Mouse (Mus musculus) intestine, postnatal 0 days (tissue): ENCODE measurements at regions not wholly inside any gene's neighbourhood (a gene's known extent, or its start where the extent isn't known, plus 50 kb on each side); places are given as distances from the start of the nearest gene placed in this dataset.

Source experiments
- ATAC-seq: fragments of 200-750 bp; cut with Nextera tagmentation; 2 replicates; pipeline ENCODE4 v1.8.0; 2017; ENCODE audit warnings: mild to moderate bottlenecking, moderate TSS enrichment, moderate library complexity
- H3K27ac ChIP-seq: fragments of 300-500 bp; sonication (generic); 2 replicates; pipeline ENCODE4 v1.5.1; 2014; ENCODE audit warnings: mild to moderate bottlenecking, low read depth, low read length, moderate library complexity
- H3K27me3 ChIP-seq: fragments of 300-500 bp; sonication (generic); replicated peaks from 2 replicates; pipeline ENCODE4 v1.6.1; 2014; ENCODE audit warnings: low read length, mixed read lengths; ENCODE audit not compliant: control insufficient read depth, insufficient read depth
- H3K36me3 ChIP-seq: fragments of 300-500 bp; sonication (generic); 2 replicates; pipeline ENCODE4 v1.6.1; 2014; ENCODE audit warnings: mild to moderate bottlenecking, moderate library complexity; ENCODE audit not compliant: control insufficient read depth, insufficient read depth
- H3K4me1 ChIP-seq: fragments of 300-500 bp; sonication (generic); replicated peaks from 2 replicates; pipeline ENCODE4 v1.6.1; 2014; ENCODE audit warnings: antibody characterized with exemption, low read length, mixed read lengths; ENCODE audit not compliant: control insufficient read depth, insufficient read depth
- H3K4me2 ChIP-seq: fragments of 300-500 bp; sonication (generic); replicated peaks from 2 replicates; pipeline ENCODE4 v1.6.1; 2014; ENCODE audit warnings: low read depth, mild to moderate bottlenecking, moderate library complexity
- H3K4me3 ChIP-seq: fragments of 300-500 bp; sonication (generic); 2 replicates; pipeline ENCODE4 v1.5.1; 2014; ENCODE audit warnings: low read depth, low read length
- H3K9ac ChIP-seq: fragments of 300-500 bp; sonication (generic); 2 replicates; pipeline ENCODE4 v1.6.1; 2014; ENCODE audit warnings: mild to moderate bottlenecking, low read depth, low read length
- H3K9me3 ChIP-seq: fragments of 300-500 bp; sonication (generic); 2 replicates; pipeline ENCODE4 v1.6.1; 2016; ENCODE audit warnings: mixed run types; ENCODE audit not compliant: control insufficient read depth
- CTCF ChIP-seq: sonication (generic); IDR thresholded peaks from 2 replicates; pipeline ENCODE4 v1.5.1; 2016; ENCODE audit warnings: low read depth, mild to moderate bottlenecking, control low read depth, antibody characterized with exemption, moderate library complexity
- WGBS: fragments of 180-500 bp; shearing (Covaris S2); extraction: QIAGEN DNeasy Blood & Tissue Kit; methylation state at CpG from one replicate; pipeline ENCODE4 v1.1.7; 2014; 5-methylcytosine and 5-hydroxymethylcytosine counted together

DNA sequence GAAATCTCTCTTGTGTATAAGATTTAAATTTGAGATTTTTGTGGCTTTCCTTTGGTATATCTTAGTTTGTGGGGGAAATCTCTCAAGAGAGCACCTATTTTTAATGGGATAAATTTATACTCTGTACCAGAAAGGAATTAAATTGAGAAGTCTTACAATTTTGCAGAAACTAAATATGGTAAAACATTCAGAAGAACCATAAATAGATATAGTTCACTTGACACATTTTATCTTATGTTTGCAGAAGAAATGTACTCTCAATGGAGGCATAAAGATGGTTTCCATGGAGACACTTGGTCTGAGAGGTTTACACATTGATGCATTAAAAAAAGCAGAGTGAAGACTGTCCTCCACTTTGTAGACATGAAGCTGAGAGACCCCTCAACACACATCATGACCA lies 86.9 kb downstream of the Ndufa10 start:
- H3K27ac ChIP-seq, result no peak overlapping the region
- no peak for ATAC-seq
- H3K4me1 ChIP-seq, result no peaks in the 10 kb centered on the region
- H3K9me3 ChIP-seq, result no peaks in the 10 kb centered on the region
- TF ChIP-seq CTCF, result no peak
- H3K27me3 ChIP-seq, result no peaks in the 10 kb centered on the region
- no peak overlapping the region for H3K4me2 ChIP-seq
- H3K36me3 ChIP-seq, result no peaks in the 10 kb centered on the region
- no peak overlapping the region for H3K4me3 ChIP-seq
- no peak overlapping the region for H3K9ac ChIP-seq

DNA sequence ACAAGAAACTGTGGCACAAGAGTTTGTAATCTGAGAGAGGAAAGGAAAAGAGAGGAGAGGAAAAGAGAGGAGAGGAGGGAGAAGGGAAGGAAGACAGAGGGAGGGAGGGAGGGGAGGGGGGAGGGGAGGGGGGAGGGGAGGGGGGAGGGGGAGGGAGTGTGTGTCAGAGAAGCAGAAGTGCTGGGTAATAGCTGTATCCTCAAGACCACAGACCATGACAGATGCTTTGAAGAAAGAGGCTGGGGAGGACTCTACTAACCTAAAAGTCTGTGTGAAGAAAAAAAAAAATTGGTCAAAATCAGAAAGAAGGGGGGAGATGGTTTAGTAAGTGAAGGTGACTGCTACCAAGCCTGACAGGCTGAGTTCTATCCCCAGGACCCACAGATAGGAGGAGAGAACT lies 88.7 kb downstream of the Ndufa10 start:
- H3K27me3 ChIP-seq, result no peaks in the 10 kb centered on the region
- no peaks in the 10 kb centered on the region for H3K9me3 ChIP-seq
- no peak for TF ChIP-seq CTCF
- H3K9ac ChIP-seq, result no peak overlapping the region
- H3K4me3 ChIP-seq, result no peak overlapping the region
- H3K36me3 ChIP-seq, result no peaks in the 10 kb centered on the region
- H3K4me1 ChIP-seq, result no peaks in the 10 kb centered on the region
- no peak overlapping the region for H3K27ac ChIP-seq
- H3K4me2 ChIP-seq, result no peak overlapping the region
- no peak for ATAC-seq

DNA sequence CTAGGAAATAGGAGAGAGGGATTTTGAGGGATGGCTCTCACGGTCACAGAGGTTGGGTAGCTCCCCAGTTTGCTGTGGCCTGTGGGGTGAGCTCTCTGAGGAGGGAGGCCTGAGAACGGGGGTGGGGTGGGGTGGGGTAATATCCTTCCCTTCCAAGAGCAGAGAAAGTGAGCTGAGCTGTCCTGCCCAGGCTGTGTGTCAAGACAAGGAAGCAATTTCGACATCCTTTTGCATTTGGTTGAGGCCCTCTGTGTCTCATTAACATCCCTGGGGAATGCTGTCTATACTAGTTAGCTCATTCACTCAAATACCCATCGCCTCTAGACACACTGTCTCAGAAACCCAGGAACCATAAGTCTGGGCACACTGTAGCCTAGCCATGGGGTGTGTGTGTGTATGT lies 89.9 kb downstream of the Ndufa10 start:
- 68% methylated on average over 4 of the region's 4 CpGs for WGBS
- Histone ChIP-seq H3K27me3 (no peaks in the 10 kb centered on the region), H3K4me2 (no peak overlapping the region), H3K4me1 (no peaks in the 10 kb centered on the region), H3K9me3 (no peaks in the 10 kb centered on the region), H3K9ac (no peak overlapping the region), H3K36me3 (no peaks in the 10 kb centered on the region), H3K4me3 (no peak overlapping the region), H3K27ac (no peak overlapping the region)
- no peak for ATAC-seq
- TF ChIP-seq CTCF, result no peak

DNA sequence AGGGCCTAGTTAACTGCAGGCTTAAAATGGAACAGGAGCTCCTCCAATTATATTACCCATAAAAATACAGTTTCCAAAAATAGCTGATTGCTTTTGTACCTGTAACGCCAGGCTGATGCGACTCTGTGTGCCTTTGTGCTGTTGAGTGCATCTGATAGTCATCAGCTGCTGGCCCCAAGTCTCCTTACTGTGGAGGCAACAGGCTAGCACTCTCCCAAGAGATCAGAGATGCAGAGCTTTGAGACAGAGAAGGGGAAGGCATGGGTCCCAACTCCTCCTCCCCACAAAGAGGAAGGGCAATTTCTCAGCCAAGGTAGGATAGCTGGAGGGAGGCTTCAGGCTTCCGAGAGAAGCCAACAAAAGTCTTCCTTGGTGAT lies 94.2 kb downstream of the Ndufa10 start:
- no peak for ATAC-seq
- no peak for TF ChIP-seq CTCF
- Histone ChIP-seq H3K36me3 (no peaks in the 10 kb centered on the region), H3K9ac (no peak overlapping the region), H3K4me1 (peaks cover 4% of the 10 kb centered on the region; the same call in 1 of the 2 replicates), H3K4me2 (no peak overlapping the region), H3K9me3 (no peaks in the 10 kb centered on the region), H3K27me3 (no peaks in the 10 kb centered on the region), H3K27ac (no peak overlapping the region; the same call in 1 of the 2 replicates), H3K4me3 (no peak overlapping the region)
- whole genome bisulfite sequencing, result 61% methylated on average over 3 of the region's 3 CpGs

DNA sequence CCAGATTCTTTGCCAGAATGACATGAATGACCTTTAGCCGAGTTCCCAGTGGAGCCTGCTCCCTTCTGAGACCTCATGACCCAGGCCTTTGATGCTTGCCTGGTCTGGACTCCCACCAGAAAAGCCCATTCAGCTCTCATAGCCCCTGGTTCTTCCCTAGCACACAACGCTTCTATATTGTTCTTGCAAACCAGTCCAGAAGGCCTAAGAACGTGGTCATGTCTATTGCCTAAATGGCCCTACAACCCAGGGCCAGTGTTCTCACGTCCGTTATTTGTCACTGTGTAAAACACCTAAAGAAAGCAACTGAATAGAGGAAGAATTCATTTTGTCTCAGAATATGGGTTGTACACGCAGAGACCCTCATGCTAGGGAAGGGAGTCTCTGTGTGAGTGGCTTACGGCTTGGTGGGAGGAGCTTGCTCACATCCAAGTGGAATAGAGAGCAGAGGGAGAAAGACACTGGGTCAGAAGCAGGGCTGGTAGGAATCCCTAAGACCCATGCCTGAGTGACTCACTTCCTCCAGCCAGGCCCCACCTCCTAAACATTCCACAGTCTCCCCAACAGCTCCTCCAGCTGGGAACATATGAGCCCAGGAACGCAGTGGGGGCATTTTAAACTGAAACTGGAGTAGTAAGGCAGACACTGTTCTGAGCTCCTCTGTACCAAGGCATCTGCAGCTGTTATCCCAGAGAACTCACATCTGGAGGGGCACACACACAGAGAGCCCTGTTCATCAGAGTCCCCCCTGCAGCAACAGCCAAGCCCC lies 94.7 kb downstream of the Ndufa10 start:
- no peak overlapping the region; the same call in 1 of the 2 replicates for H3K27ac ChIP-seq
- H3K4me1 ChIP-seq, result peaks cover 4% of the 10 kb centered on the region; the same call in 1 of the 2 replicates
- H3K4me3 ChIP-seq, result no peak overlapping the region
- H3K36me3 ChIP-seq, result no peaks in the 10 kb centered on the region
- WGBS, result 64% methylated on average over 8 of the region's 8 CpGs
- H3K4me2 ChIP-seq, result no peak overlapping the region
- peak; percentile 30; the same call in 1 of the 2 replicates for TF ChIP-seq CTCF
- 0 out of 2 replicates have a peak, but pooled peaks have one; percentile 31 for ATAC-seq
- no peaks in the 10 kb centered on the region for H3K9me3 ChIP-seq
- H3K9ac ChIP-seq, result no peak overlapping the region
- H3K27me3 ChIP-seq, result no peaks in the 10 kb centered on the region

- no peak overlapping the region for H3K4me3 ChIP-seq
- no peak overlapping the region for H3K4me2 ChIP-seq
- H3K27me3 ChIP-seq, result no peaks in the 10 kb centered on the region
- no peaks in the 10 kb centered on the region for H3K36me3 ChIP-seq
- H3K27ac ChIP-seq, result no peak overlapping the region
- H3K4me1 ChIP-seq, result peaks cover 4% of the 10 kb centered on the region; the same call in 1 of the 2 replicates
- H3K9ac ChIP-seq, result no peak overlapping the region
- no peak for TF ChIP-seq CTCF
- no peak for ATAC-seq
- no peaks in the 10 kb centered on the region for H3K9me3 ChIP-seq
- WGBS, result 66% methylated on average over 4 of the region's 4 CpGs
Measured at GRCm38 (mm10) chr1:92376456-92376855, 97.2 kb downstream of the Ndufa10 start.
